Mouse (Mus musculus): ENCODE data around the gene Cant1. TPM values are rescaled to one million over a fixed set of nuclear protein-coding genes. Genes with fewer than 3 reads are reported as not detected.

Gene Cant1
- polyA plus RNA-seq, 1 experiment from 2014 or later: 23.7 TPM

- Histone ChIP-seq H3K4me1 (replicated peaks) (peaks cover 75% of the 10 kb centered on the region), H3K9ac (peak overlapping the region; percentile 58; the same call in 1 of the 2 replicates), H3K27me3 (replicated peaks) (no peaks in the 10 kb centered on the region; the same call in 1 of the 2 replicates), H3K9me3 (replicated peaks) (no peaks in the 10 kb centered on the region), H3K4me2 (peak overlapping the region; percentile 61), H3K27ac (ENCODE audit: poor library complexity, severe bottlenecking) (peak overlapping the region; percentile 58; the same call in 1 of the 2 replicates), H3K4me3 (peak overlapping the region; percentile 31), H3K36me3 (no peaks in the 10 kb centered on the region)
- WGBS: 56% methylated on average over 8 of the region's 8 CpGs
- no peak for ATAC-seq (ENCODE audit: insufficient number of reproducible peaks, low FRiP score)
Measured at GRCm38 (mm10) chr11:118428944-118429709, 10.2 kb upstream of the Cant1 start.

GRCm38 (mm10) chr11:118428460-118428868, 9.6 kb upstream of the Cant1 start:
- WGBS: 7% methylated on average over 11 of the region's 11 CpGs
- H3K4me1 ChIP-seq (replicated peaks): peaks cover 75% of the 10 kb centered on the region
- peak overlapping the region; percentile 58 for H3K27ac ChIP-seq (ENCODE audit: poor library complexity, severe bottlenecking)
- no peaks in the 10 kb centered on the region; the same call in 1 of the 2 replicates for H3K27me3 ChIP-seq (replicated peaks)
- H3K36me3 ChIP-seq: no peaks in the 10 kb centered on the region
- no peak for ATAC-seq (ENCODE audit: insufficient number of reproducible peaks, low FRiP score)
- peak overlapping the region; percentile 58; the same call in 1 of the 2 replicates for H3K9ac ChIP-seq
- no peaks in the 10 kb centered on the region for H3K9me3 ChIP-seq (replicated peaks)
- H3K4me3 ChIP-seq: peak overlapping the region; percentile 31
- peak overlapping the region; percentile 61 for H3K4me2 ChIP-seq

- WGBS: 2% methylated on average over 8 of the region's 8 CpGs
- no peaks in the 10 kb centered on the region; the same call in 1 of the 2 replicates for H3K27me3 ChIP-seq (replicated peaks)
- H3K4me2 ChIP-seq: peak within 1 kb of the TSS; percentile 61
- no peaks in the 10 kb centered on the region for H3K9me3 ChIP-seq (replicated peaks)
- H3K4me1 ChIP-seq (replicated peaks): peaks cover 72% of the 10 kb centered on the region
- H3K36me3 ChIP-seq: no peaks in the 10 kb centered on the region
- peak within 1 kb of the TSS; percentile 31 for H3K4me3 ChIP-seq
- no peak for ATAC-seq (ENCODE audit: insufficient number of reproducible peaks, low FRiP score)
- H3K27ac ChIP-seq (ENCODE audit: poor library complexity, severe bottlenecking): peak within 1 kb of the TSS; percentile 58
- H3K9ac ChIP-seq: peak within 1 kb of the TSS; percentile 58; the same call in 1 of the 2 replicates
Measured at GRCm38 (mm10) chr11:118427986-118428385, 9.1 kb upstream of the Cant1 start, which contains the start of gene C1qtnf1. Gene C1qtnf1 (plus strand): TSS chr11:118428203.

GRCm38 (mm10) chr11:118427266-118427779, 8.4 kb upstream of the Cant1 start:
- peaks cover 72% of the 10 kb centered on the region for H3K4me1 ChIP-seq (replicated peaks)
- no peak overlapping the region for H3K9ac ChIP-seq
- ATAC-seq (ENCODE audit: insufficient number of reproducible peaks, low FRiP score): no peak
- H3K27ac ChIP-seq (ENCODE audit: poor library complexity, severe bottlenecking): 0 out of 2 replicates have a peak overlapping the region, but pooled peaks have one; percentile 58
- H3K4me3 ChIP-seq: no peak overlapping the region
- H3K4me2 ChIP-seq: peak overlapping the region; percentile 61
- H3K27me3 ChIP-seq (replicated peaks): no peaks in the 10 kb centered on the region; the same call in 1 of the 2 replicates
- H3K36me3 ChIP-seq: no peaks in the 10 kb centered on the region
- H3K9me3 ChIP-seq (replicated peaks): no peaks in the 10 kb centered on the region
- 31% methylated on average over 3 of the region's 3 CpGs for WGBS

GRCm38 (mm10) chr11:118426765-118427164, 7.9 kb upstream of the Cant1 start:
- Histone ChIP-seq H3K4me1 (replicated peaks) (peaks cover 66% of the 10 kb centered on the region), H3K4me2 (no peak overlapping the region), H3K4me3 (no peak overlapping the region), H3K27ac (ENCODE audit: poor library complexity, severe bottlenecking) (no peak overlapping the region), H3K9me3 (replicated peaks) (no peaks in the 10 kb centered on the region), H3K36me3 (no peaks in the 10 kb centered on the region), H3K27me3 (replicated peaks) (no peaks in the 10 kb centered on the region; the same call in 1 of the 2 replicates), H3K9ac (no peak overlapping the region)
- WGBS: 63% methylated on average over 5 of the region's 5 CpGs
- ATAC-seq (ENCODE audit: insufficient number of reproducible peaks, low FRiP score): no peak

GRCm38 (mm10) chr11:118424621-118425335, 5.9 kb upstream of the Cant1 start:
- no peak for ATAC-seq (ENCODE audit: insufficient number of reproducible peaks, low FRiP score)
- peaks cover 52% of the 10 kb centered on the region for H3K4me1 ChIP-seq (replicated peaks)
- 49% methylated on average over 13 of the region's 13 CpGs for WGBS

GRCm38 (mm10) chr11:118423266-118423971, 4.5 kb upstream of the Cant1 start:
- Histone ChIP-seq H3K36me3 (no peaks in the 10 kb centered on the region), H3K4me3 (peak overlapping the region; percentile 30), H3K4me2 (peak overlapping the region; percentile 70), H3K4me1 (replicated peaks) (peaks cover 42% of the 10 kb centered on the region), H3K27me3 (replicated peaks) (no peaks in the 10 kb centered on the region; the same call in 1 of the 2 replicates), H3K27ac (ENCODE audit: poor library complexity, severe bottlenecking) (peak overlapping the region; percentile 15; the same call in 1 of the 2 replicates), H3K9ac (peak overlapping the region; percentile 49), H3K9me3 (replicated peaks) (no peaks in the 10 kb centered on the region)
- WGBS: 3% methylated on average over 18 of the region's 18 CpGs
- no peak for ATAC-seq (ENCODE audit: insufficient number of reproducible peaks, low FRiP score)

More at GRCm38 (mm10) chr11:118424621-118425335, 5.9 kb upstream of the Cant1 start:
- no peaks in the 10 kb centered on the region; the same call in 1 of the 2 replicates for H3K27me3 ChIP-seq (replicated peaks)
- H3K9ac ChIP-seq: no peak overlapping the region
- no peaks in the 10 kb centered on the region for H3K36me3 ChIP-seq
- H3K4me3 ChIP-seq: no peak overlapping the region
- H3K4me2 ChIP-seq: no peak overlapping the region
- no peak overlapping the region for H3K27ac ChIP-seq (ENCODE audit: poor library complexity, severe bottlenecking)
- H3K9me3 ChIP-seq (replicated peaks): no peaks in the 10 kb centered on the region

GRCm38 (mm10) chr11:118420261-118420660, 1.4 kb upstream of the Cant1 start:
- no peak overlapping the region for H3K4me2 ChIP-seq
- 67% methylated on average over 7 of the region's 7 CpGs for WGBS
- H3K36me3 ChIP-seq: peaks cover 16% of the 10 kb centered on the region
- H3K4me3 ChIP-seq: no peak overlapping the region
- H3K9me3 ChIP-seq (replicated peaks): no peaks in the 10 kb centered on the region
- ATAC-seq (ENCODE audit: insufficient number of reproducible peaks, low FRiP score): no peak
- H3K27ac ChIP-seq (ENCODE audit: poor library complexity, severe bottlenecking): no peak overlapping the region
- no peak overlapping the region for H3K9ac ChIP-seq
- H3K27me3 ChIP-seq (replicated peaks): no peaks in the 10 kb centered on the region
- H3K4me1 ChIP-seq (replicated peaks): peaks cover 30% of the 10 kb centered on the region

GRCm38 (mm10) chr11:118418442-118418833, 448 bp downstream of the Cant1 start:
- 6% methylated on average over 12 of the region's 12 CpGs for WGBS
- ATAC-seq (ENCODE audit: insufficient number of reproducible peaks, low FRiP score): 0 out of 2 replicates have a peak, but pooled peaks have one; percentile 1
- Histone ChIP-seq H3K27me3 (replicated peaks) (no peaks in the 10 kb centered on the region), H3K36me3 (peaks cover 32% of the 10 kb centered on the region), H3K27ac (ENCODE audit: poor library complexity, severe bottlenecking) (peak overlapping the region; percentile 52), H3K4me1 (replicated peaks) (peaks cover 14% of the 10 kb centered on the region), H3K4me3 (peak overlapping the region; percentile 83), H3K9ac (peak overlapping the region; percentile 93), H3K9me3 (replicated peaks) (no peaks in the 10 kb centered on the region), H3K4me2 (peak overlapping the region; percentile 90)

- Histone ChIP-seq H3K27me3 (replicated peaks) (no peaks in the 10 kb centered on the region), H3K9ac (peak overlapping the region; percentile 93), H3K27ac (ENCODE audit: poor library complexity, severe bottlenecking) (no peak overlapping the region), H3K4me2 (peak overlapping the region; percentile 90), H3K4me3 (no peak overlapping the region; the same call in 1 of the 2 replicates), H3K36me3 (peaks cover 33% of the 10 kb centered on the region), H3K9me3 (replicated peaks) (no peaks in the 10 kb centered on the region), H3K4me1 (replicated peaks) (peaks cover 13% of the 10 kb centered on the region)
- 89% methylated on average over 9 of the region's 9 CpGs for WGBS
- no peak for ATAC-seq (ENCODE audit: insufficient number of reproducible peaks, low FRiP score)
Measured at GRCm38 (mm10) chr11:118417496-118417895, 1.4 kb downstream of the Cant1 start.
